Mouse (Mus musculus) gastrocnemius, adult 18-20 months (tissue): ENCODE results near the gene Hebp2. TPM values are rescaled to one million over a fixed set of nuclear protein-coding genes. Genes with fewer than 3 reads are reported as not detected.
"Not testable (repeated sequence)": the region's sequence is repeated elsewhere in the genome, so short reads cannot be mapped to it uniquely, and the experiment has no call there.

Source experiments
- DNase-seq: peaks from one replicate; pipeline ENCODE4 v3.0.0; 2021; ENCODE audit warnings: low spot score
- long read RNA-seq, 2 experiments: library from polyadenylated mRNA; stranded (forward); transcript quantifications; one replicate each; pipeline ENCODE4 v2.0.0; 2021
- total RNA-seq, 2 experiments: library from RNA; stranded (reverse); gene quantifications; 2 replicates each; pipeline ENCODE4 v1.2.3; 2021

Gene Hebp2
- under 1 TPM; 0.37 to 0.76 TPM for total RNA-seq
- long read RNA-seq, experiment 1, result 0 reads
- long read RNA-seq, experiment 2, result 0 reads

DNA sequence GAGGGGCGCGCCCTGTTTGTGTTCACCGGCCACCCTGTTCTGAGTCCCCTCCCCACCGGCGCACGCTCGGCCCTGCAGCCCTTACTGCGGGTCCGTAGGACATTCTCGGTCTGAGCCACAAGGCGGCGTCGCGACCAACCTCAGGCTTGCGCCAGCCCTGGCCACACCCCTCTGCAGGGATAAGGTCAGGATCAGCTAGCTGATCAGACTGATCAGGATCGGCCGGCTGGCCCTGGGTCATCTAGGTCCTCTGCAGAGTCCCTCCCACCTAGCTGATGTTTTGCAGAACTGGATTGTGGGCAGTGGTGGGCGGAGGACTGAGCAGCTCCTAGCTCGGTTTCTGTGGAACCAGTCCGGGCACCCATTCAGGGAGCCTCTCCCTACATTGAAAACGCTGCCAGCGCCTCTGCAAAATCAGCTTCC lies at the start of gene Hebp2:
Hebp2 (minus strand) TSS at position 264 of the 423 bp plus-strand sequence.
- DNase-seq, result peak; percentile 54

DNA sequence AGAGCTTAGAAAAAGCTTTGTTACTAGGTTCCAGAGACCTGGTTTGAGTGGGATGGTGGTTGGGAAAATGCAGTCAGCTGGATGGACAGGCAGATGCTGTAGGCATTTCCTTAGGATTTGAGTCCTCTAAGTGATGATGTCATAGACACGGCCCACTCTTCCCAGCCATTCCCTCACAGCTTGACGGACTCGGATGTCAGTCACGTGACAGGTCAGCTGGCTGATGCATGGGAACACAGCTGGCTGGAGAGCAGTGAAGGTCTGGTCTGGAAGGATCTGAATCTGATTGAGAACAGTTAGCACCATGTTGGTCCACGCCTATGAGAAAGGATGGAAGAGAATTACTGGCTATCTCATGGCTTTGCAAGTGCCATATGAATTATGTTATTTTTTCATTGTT lies 43.6 kb upstream of the Hebp2 start:
- DNase-seq, result no peak

DNA sequence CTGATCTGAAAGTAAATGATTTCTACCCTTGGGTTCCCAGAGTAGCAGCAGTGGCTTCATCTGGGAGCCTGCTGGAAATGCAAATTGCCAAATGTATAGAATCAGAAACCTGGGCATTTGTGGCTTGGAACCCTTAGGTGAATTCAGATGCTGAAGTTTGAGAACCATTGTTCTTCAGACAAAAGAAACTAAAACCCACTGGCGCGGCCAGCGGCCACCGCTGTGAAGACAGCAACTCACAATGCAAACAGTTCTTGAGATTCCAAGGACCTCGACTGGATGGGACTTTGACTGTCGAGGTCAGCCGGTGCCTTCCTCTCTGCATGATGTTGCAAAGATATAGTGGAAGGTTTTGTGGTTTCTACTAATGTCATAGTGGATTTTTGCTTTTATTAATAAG lies 38.3 kb upstream of the Hebp2 start:
- DNase-seq, result no peak

DNA sequence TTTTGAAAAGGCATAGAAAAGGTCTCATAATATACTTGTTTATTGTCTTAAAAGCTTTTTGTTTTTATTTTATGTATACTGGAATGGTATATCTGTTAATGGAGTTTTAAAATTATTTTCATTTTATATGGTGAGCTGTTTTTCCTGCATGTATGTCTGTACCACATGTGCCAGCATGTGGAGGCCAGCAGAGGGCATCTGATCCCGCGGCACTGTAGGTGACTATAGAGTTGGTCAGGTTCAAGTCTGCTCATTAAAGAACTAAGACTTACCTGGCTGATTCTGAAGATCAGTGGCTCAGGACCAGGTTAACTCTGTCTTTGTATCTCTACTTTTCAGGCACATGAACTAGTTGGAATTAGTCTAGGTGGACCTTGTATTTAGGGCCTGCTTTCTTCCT lies 26.7 kb upstream of the Hebp2 start:
- no peak for DNase-seq

DNA sequence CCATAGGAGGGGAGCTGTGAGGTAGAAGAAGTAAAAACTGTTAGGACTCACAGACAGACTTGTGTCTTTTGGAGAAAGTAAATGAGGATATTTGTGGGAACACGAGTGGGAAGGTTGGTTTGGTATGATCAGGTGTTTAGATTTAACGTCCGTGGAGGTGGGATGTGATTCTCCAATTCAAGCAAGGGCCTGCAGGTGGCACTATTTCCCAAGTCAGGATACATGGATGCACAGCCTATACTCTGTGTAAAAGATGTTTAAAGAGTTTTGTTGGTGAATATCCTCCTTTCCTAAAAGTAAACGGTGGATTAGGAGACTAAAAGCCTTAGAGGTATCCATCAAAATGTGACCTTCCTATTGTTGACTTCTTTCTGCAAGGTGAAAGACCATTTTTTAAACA lies 17.1 kb upstream of the Hebp2 start:
- peak; percentile 23 for DNase-seq

DNA sequence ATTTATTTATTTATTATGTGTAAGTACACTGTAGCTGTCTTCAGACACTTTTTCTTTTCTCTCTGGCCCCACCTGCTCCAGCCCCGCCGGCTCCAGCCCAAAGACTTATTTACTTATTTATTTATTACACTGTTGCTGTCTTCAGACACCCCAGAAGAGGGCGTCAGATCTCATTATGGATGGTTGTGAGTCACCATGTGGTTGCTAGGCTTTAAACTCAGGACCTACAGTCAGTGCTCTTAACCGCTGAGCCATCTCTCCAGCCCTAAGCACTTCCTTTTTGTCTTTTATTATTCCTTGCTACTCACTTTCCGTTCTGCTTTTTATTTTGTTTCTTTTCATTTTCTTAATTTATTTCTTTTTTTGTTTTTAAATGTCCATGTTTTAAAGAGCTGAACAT lies 15.6 kb upstream of the Hebp2 start:
- no peak for DNase-seq

DNA sequence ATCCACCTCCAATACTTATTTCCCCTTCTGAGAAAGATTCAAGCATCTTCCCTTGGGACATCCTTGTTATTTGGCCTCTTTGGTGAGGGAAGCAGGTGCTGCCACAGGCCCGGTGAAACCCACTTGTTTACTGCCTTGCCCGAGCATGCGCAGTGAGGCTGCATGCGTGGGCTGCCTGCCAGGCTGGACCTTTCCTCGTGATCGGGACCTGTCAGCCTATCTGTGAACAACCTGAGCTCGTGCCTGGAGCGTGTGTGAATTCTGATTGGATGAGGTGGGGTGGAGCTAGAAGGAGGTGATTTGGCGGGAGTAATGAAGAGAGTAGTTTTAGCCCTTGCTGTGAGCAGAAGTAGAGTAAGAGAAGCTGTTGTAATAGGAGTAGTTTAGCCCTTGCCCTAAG lies 13.2 kb upstream of the Hebp2 start:
- not testable (repeated sequence) for DNase-seq

DNA sequence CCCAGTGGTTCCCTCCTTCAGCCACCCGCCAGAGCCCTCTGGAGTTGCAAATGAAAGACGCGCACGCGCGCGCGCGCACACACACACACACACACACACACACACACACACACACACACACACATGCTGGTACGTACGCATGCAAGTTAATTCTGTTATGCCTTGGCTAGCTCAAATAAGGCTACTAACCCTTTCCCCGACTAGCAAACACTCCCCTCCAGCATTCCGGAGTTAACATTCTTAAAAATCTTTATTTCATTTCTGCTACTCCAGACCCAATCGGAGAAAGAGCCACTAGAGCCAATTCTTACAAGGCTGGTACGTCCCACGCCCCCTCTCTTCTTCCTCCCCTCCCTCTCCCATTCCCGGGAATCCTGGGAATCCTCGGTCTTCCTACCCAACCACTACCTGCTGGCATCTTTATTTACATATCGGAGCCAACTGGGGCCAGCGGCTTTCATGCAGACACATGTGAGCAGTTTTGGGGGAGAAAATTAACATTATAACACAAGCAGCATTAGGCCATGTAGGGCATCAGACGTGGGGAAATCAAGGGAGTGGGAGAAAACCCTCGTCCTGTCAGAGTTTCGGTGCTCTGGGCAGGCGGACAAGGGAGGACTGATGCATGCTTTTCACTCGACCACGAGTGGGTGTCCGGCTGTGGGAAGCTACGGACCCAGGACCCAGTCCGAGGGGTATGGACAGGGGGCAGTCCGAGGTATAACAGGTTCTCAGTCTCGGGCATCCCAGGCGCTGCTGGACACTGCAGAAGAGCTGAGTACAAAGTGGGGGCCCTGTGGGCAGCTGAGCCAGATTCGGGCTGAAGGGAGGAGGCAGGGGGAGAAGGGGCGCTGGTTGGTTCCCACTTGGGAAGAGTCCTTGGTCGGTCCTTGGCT lies 3.7 kb upstream of the Hebp2 start:
- DNase-seq, result no peak

DNA sequence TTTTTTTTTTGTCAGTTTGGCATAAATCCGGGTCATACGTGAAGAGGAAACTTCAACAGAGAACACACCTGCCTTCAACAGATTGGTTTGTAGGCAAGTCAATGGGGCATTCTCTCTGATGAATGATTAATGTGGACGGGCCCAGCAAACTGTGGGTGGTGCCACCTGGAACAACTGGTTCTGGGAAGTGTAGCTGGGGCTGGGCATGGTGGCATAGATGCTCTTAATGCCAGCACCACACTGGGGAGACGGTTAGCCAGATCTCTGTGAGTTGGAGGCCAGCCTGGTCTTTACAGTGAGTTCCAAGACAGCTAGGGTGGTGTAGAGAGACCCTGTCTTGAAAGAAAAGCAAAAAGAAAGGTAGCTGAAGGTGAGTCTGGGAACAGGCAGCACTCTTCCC lies 1.5 kb upstream of the Hebp2 start:
- no peak for DNase-seq

DNA sequence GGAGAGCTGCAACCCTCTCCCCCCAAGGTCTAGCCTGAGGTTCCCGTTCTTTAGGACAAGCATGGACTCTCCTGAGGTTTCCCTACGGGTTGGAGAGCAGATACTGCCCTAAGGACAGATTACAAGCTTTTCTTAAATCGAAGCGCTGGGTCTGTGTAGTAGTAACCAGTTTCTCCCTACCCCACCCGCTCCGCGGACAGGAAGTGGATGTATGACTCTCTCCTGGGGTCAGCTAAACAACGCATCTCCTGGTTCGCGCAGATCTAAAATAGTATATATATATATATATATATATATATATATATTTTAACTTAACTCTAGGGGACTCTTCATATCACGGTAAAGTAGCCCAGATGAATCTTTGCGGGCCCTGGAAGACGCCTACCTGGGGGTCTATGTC lies 567 bp downstream of the Hebp2 start:
- DNase-seq, result no peak

DNA sequence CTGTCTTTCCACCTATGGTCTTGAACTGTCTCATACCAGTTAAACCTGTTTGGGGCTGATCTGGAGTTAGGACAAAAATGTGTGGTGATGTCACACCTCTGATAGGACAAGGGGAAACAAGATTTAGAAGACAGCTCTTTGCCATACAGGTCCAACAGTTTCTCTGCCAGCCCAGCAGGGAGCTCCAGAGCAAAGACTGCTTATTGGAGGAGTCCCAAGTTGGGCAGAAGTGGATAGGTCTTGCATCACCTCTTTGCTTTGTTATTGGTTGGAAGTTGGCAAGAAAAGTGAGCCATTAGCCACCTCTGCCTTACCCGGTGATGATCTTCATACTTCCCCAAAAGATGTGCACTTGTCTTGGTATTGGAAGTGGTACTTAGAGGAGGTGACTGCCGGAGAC lies 9.0 kb downstream of the Hebp2 start:
- DNase-seq, result no peak

DNA sequence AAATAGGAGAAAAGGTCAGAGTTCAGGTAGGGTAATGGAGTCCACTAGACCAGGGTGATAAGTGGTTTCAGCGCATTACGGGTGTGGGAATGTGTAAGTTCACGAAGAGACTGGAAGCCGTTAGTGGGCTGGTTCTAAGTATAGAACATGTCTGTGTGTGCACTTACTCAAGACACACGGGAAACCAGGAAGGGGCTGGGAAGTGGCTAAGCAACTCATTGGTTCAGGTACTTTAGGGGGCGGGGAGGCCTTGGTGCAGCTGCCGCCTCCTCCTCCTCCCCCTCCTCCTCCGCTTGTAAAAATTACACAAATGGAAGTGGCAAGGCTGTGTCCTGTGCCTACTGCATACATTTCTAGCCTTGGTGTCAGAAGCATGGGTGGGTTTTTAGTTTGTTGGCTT lies 13.6 kb downstream of the Hebp2 start:
- DNase-seq, result no peak

DNA sequence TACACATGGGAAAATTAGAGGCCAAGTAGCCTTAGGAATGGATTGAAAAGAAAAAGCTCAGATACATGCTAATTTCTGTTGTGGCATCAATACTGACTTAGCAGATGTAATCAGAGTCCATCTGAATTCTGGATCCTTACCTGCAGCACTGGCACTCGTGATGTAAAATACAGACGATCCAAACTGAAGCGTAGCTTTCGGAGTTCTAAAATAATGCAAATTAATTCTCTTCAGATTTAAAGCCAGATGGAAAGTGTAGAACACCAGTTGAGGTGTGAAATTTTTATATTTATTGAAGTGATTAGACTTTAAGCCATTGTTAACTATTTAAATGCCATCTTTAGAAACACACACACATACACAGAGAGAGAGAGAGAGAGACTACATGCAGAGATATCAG lies 15.7 kb downstream of the Hebp2 start:
- no peak for DNase-seq

DNA sequence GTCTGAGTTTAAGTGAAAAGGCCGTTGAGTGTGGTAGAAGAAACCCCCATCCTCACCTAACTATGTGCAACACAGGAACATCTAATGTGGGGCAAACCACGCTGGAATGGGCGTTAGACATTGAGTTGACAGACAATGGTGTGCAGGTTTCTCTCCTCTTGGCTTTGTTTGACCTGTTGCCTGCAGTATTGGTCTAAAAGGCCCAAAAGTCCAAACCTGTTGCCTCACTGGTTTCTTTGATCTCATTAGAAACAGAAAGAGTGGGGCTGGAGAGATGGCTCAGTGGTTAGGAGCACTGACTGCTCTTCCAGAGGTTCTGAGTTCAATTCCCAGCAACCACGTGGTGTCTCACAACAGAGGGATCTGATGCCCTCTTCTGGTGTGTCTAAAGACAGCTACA lies 16.7 kb downstream of the Hebp2 start:
- DNase-seq, result no peak

DNA sequence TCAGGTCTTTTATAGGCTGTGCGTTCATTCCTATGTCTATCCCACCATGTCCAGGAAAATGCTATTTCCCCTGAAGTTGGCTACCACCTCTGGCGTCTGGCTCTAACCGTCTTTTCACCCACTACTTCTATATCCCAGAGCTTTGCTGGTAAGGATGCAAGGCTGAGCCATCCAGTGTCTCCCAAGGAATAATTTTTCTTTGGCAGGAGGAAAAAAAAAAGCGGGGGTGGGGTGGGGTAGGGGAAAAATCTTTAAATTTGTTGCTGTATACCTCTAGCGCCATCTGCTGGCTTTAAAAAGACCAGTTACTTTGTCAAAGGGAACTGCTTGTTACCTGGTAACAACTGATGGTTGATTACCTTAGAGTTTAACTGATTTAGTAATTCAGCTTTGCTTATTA lies 17.4 kb downstream of the Hebp2 start:
- peak; percentile 54 for DNase-seq

DNA sequence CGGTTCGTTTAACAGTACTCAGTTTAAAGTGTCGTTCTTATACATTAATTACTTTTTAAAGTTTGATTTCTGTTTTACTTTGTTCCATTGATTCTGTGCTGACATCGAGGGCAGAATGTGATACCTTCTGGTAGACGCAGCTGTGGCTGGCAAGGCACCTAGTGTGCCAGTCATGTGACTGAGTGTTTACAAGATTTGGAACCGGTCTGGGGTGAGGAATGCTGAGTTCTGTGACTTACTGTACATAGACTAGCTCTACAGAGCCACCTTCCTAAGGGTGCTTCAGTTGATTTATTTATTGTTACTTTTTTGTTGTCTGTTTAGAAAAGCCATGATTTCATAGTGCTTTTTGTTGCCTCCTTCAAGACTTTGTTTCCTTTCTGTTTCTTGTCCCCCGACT lies 18.1 kb downstream of the Hebp2 start:
- DNase-seq, result peak; percentile 48

DNA sequence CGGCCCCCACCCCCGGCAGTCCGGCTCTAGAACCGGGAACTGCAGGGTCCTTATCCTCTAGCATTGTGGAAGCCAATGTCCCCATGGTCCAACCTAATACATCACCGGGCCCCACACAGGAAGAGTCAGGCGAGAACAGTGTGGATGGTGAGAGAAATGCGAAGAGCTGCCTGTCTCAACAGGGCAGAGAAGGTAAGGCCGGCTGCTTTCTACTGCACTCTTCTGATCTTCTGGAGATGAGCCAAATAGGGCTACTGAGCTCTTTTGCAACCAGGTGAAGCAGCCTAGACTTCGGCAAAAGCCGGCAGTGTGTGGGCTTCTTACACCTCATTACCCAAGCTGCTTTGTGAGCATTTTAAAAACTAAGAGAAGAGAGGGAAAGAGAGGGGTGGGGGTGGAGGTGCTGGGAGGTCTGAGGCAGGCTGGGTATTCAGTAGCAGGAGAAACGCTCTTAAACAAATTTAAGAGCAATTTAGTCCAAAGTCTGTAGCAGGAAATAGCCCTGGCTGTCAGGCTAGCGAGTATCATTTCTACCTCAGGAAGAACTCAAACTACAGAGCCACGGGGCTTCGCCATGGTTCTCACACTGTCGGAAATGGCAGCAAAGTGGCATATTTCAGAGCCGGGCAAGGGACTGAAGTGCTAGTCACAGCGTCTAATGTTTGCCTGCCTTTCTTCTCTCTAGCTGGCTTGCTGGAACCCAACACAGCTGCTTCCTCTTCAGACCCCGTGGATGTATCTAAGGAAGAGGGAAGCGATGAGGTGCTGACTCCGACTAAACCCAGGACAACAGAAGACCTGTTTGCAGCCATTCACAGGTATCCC lies 18.8 kb downstream of the Hebp2 start:
- no peak for DNase-seq

DNA sequence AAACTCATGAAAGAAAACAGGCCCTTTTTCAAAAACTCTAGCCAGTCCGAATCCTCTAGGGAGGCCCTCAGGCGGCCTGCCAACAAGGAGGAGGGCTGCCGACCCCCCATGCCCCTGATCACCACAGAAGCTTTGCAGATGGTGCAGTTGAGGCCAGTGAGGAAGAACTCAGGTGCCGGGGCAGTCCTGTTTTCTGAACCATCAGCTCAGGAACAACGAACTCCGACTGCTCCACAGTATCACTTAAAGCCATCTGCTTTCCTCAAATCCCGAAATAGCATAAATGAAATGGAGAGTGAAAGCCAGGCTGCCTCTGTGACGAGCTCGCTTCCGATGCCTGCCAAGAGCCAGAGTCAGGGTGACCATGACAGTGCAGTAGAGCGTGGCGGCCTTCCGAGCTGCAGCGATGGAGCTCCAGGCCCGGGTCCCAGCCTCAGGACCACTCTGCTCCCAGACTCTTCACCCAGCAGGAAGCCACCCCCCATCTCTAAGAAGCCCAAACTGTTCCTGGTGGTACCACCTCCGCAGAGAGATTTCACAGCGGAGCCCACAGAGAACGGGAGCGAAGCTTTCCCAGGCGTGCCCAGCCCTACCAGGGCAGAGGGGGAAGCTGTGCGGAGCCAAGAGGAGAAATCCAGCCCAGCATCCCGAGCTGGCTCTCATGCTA lies 19.6 kb downstream of the Hebp2 start:
- DNase-seq, result peak; percentile 70

DNA sequence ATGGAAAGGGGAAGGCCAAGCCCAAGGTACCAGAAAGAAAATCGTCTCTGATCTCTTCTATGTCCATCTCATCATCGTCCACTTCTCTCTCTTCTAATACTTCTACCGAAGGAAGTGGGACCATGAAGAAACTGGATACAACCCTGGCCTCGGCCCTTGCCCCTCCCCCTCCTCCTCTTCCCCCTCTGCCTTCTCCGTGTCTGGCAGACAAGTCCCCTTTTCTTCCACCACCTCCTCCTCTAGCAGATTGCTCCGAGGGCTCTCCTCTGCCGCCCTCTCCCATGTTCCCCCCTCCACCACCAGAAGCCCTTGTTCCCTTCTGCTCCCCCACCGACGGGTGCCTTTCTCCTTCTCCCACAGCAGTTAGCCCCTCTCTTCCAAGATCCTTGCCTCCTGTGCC lies 20.1 kb downstream of the Hebp2 start:
- no peak for DNase-seq

DNA sequence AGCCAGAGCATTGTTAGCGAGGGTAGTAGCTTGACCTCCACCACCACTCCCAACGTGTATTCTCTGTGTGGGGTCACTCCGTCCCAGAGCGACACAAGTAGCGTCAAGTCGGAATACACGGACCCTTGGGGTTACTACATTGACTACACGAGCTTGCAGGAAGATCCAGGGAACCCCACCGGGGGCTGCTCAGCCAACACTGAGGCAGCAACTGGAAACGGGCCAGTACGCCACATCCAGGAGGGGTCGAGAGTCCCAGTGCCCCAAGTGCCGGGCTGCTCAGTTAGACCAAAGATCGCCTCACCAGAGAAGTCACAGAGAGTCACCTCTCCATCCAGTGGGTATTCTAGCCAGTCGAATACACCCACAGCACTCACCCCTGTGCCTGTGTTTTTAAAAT lies 20.6 kb downstream of the Hebp2 start:
- DNase-seq, result no peak

DNA sequence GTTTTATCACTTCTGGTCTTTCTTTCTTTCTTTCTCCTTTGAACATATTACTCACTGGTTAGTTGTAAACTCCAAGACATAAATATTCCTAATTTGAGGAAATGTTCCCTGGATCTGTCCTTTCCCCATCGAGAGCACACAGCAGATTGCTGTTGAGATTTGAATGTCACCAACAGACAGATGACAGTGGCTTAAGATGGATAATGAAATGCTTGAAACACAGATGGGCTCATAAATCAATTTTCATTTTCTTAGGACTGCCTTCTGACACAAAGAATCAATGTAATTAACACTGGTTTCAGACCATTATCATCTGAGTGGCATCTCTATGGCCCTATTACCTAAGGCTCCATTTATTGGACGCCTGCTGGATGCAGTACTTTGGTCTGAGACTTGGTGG lies 23.3 kb downstream of the Hebp2 start:
- DNase-seq, result no peak

DNA sequence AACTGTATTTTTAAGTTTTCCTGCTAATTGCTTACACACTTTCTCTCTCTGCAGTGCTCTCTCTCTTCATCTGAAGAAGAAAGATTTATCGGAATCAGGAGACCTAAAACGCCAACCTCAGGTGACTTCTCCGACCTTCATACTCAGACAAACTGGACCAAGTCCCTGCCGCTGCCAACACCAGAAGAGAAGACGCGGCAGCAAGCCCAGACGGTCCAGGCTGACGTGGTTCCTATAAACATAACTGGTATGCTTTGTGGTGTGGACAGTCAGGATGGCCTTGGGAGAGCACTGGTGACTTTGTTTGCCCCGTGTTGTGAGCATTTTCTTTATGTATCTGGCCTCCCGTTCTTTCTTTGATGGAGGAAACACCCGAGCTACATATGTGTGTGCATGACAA lies 34.4 kb downstream of the Hebp2 start:
- peak; percentile 46 for DNase-seq
